Mouse (Mus musculus) layer of hippocampus, adult 11-12 months (tissue): ENCODE measurements around the gene N6amt1.

Experiments
- DNase-seq: peaks from one replicate; pipeline ENCODE4 v3.0.0; 2022; ENCODE audit warnings: low spot score

N6amt1 gene

DNA sequence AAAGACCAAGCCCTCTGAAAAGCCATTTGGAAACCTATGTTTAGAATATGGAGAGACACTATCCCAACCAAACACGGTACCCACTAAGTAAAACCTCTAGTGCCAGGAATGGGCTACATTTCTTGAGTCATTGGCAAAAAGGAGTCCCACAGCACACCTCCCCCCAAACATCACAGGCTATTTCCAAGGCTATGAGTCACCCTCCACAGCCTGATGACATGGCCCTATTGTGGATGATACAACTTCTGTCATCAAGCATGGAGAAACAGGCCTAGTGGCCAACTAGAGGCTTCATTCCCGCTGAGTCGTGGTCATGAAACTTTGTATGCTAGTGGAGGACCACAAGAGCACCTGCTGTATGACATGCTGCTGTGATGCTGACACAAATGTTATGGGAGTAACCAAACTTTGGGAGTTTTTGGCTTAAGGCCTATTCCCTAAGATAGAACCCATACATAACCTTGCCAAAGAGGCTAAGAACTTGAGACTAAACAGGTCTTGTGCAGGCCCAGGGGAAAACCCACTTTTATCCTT lies 33.5 kb downstream of the N6amt1 start:
- DNase-seq = no peak

DNA sequence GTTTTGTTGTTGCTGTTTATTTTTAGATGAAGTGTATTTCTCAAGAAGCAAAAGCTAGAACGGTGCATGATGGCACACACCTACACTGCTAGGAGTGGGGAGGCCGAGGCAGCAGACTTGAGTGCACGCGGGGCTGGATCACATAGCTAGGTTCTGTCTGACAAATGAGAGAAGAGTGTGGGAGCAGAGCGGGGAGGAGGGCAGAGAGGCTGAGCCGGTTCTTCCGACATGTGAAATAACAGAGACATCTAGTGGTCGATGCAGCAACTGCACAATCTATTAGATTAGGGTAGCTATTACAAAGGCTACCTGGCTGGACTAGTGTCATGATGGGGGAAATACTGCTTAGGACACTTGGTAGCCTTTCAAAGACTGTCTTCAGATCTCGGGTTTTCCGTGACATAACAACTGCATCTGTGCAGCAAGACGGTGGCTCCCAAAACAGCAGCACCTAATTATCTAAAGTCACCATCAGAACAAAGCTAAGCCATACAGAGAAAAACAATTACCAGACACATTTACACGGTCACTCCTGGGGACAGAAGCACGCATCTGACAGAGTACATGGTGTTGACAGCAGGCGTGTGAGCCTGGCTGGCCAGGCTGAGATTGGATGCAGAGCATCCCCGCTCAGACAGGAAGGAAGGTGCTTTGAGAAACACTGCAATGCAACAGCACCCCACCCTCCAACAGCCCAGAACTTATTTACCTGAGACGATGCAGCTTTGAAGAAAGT lies 40.0 kb downstream of the N6amt1 start:
- peak; percentile 80 for DNase-seq

DNA sequence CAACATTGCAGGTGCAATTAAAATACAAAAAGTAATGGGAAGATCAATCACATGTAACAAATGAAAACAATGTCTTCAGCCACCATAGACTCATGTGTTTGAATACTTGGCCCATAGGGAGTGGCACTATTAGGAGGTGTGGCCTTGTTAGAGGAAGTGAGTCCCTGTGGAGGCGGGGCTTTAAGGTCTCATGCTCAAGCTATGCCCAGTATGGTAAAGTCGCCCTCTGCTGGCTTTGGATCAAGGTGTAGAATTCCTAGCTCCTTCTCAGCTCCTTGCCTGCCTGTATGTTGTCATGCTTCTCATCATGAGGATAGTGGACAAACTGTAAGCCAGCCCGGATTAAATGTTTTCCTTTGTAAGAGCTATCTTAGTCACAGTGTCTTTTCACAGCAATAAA lies 51.0 kb downstream of the N6amt1 start:
- DNase-seq = no peak
